Mouse (Mus musculus): ENCODE measurements around the gene Wdr83.

DNA sequence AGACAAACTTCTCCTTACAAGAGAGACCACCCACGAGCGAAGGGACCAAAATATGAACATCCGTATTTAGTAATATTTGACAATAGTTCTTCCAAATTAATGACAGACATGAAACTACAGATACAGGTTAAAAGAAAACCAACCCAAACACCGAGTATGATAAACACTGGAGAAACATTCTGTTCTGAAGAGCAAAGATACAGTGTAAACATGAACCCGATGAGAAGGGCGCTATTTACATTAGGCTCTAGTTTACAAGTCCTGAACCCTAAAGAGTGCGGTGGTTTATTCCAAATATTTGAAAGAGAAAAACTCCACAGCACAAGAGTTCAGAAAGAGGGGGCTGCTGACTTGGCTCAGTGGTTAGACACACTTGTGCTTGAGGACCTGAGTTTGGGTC, 35.9 kb upstream of the Wdr83 start:
- no peak for TF ChIP-seq NANOG (IDR thresholded peaks at IDR 0.05; ENCODE audit: borderline replicate concordance, low read length)
- TF ChIP-seq CTCF (conservative IDR thresholded peaks at IDR 0.05; ENCODE audit: low read length): no peak
